Mouse (Mus musculus) liver, embryonic 13.5 days (tissue): Measurements from ENCODE around the gene Arhgap22. TPM values are rescaled to one million over a fixed set of nuclear protein-coding genes. Genes with fewer than 3 reads are reported as not detected.

ENCODE experiments used
- ATAC-seq: fragments of 200-750 bp; cut with Nextera tagmentation; 2 replicates; pipeline ENCODE4 v1.8.0; 2017; ENCODE audit warnings: low read depth, mild to moderate bottlenecking, moderate number of reproducible peaks, moderate library complexity
- DNase-seq: peaks from one replicate; pipeline ENCODE4 v3.0.0; 2022
- H3K27ac ChIP-seq: fragments of 300-500 bp; sonication (generic); 2 replicates; pipeline ENCODE4 v1.5.1; 2015; ENCODE audit warnings: moderate library complexity, mild to moderate bottlenecking, inconsistent platforms
- H3K27me3 ChIP-seq: fragments of 300-500 bp; sonication (generic); 2 replicates; pipeline ENCODE4 v1.6.1; 2015; ENCODE audit warnings: mild to moderate bottlenecking, inconsistent platforms
- H3K36me3 ChIP-seq: fragments of 300-500 bp; sonication (generic); 2 replicates; pipeline ENCODE4 v1.6.1; 2015; ENCODE audit warnings: mild to moderate bottlenecking, inconsistent platforms
- H3K4me1 ChIP-seq: fragments of 300-500 bp; sonication (generic); replicated peaks from 2 replicates; pipeline ENCODE4 v1.6.1; 2015; ENCODE audit warnings: inconsistent platforms
- H3K4me2 ChIP-seq: fragments of 300-500 bp; sonication (generic); 2 replicates; pipeline ENCODE4 v1.6.1; 2015; ENCODE audit warnings: inconsistent platforms, mild to moderate bottlenecking, moderate library complexity
- H3K4me3 ChIP-seq: fragments of 300-500 bp; sonication (generic); replicated peaks from 2 replicates; pipeline ENCODE4 v1.5.1; 2015; ENCODE audit warnings: mild to moderate bottlenecking, inconsistent platforms
- H3K9ac ChIP-seq: fragments of 300-500 bp; sonication (generic); 2 replicates; pipeline ENCODE4 v1.6.1; 2015; ENCODE audit warnings: mild to moderate bottlenecking, inconsistent platforms
- H3K9me3 ChIP-seq: fragments of 300-500 bp; sonication (generic); replicated peaks from 2 replicates; pipeline ENCODE4 v1.6.1; 2016; ENCODE audit warnings: inconsistent platforms
- WGBS: fragments of 180-500 bp; shearing (Covaris S2); methylation state at CpG from one replicate; pipeline ENCODE4 v1.1.7; 2015; ENCODE audit not compliant: insufficient replicate concordance; 5-methylcytosine and 5-hydroxymethylcytosine counted together
- polyA plus RNA-seq: library from polyadenylated mRNA; unstranded; fragments of >200 nt; fragmentation: Nextera tagmentation; extraction: Ambion mirVana; gene quantifications from 2 replicates; pipeline ENCODE4 v1.2.1, GENCODE M21; 2015

Arhgap22 gene
- 2.8 and 3.6 TPM in 2 replicates for polyA plus RNA-seq

- ATAC-seq (peak; percentile 92), DNase-seq (peak; percentile 53)
- no peaks in the 10 kb centered on the region for H3K9me3 ChIP-seq
- H3K27me3 ChIP-seq = peaks cover 10% of the 10 kb centered on the region
- H3K27ac ChIP-seq = no peak within 1 kb of the TSS
- 0 out of 2 replicates have a peak within 1 kb of the TSS, but pooled peaks have one; percentile 2 for H3K9ac ChIP-seq
- peak within 1 kb of the TSS; percentile 47 for H3K4me2 ChIP-seq
- H3K36me3 ChIP-seq = no peaks in the 10 kb centered on the region
- H3K4me3 ChIP-seq = no peak within 1 kb of the TSS
- H3K4me1 ChIP-seq = peaks cover 15% of the 10 kb centered on the region
- 6% methylated on average over 28 of the region's 28 CpGs for WGBS
Measured at GRCm38 (mm10) chr14:33213823-33214766, at the start of gene Arhgap22. Gene Arhgap22 (plus strand): TSS chr14:33214026.

GRCm38 (mm10) chr14:33168750-33169149 is 45.1 kb upstream of the Arhgap22 start:
- Histone ChIP-seq H3K4me1 (no peaks in the 10 kb centered on the region), H3K4me3 (no peak overlapping the region), H3K36me3 (no peaks in the 10 kb centered on the region), H3K9me3 (no peaks in the 10 kb centered on the region), H3K27ac (no peak overlapping the region), H3K27me3 (no peaks in the 10 kb centered on the region), H3K4me2 (no peak overlapping the region), H3K9ac (no peak overlapping the region)
- 54% methylated on average over 4 of the region's 4 CpGs for WGBS
- ATAC-seq (no peak), DNase-seq (no peak)

GRCm38 (mm10) chr14:33171942-33172341 is 41.9 kb upstream of the Arhgap22 start:
- WGBS = 33% methylated on average over 1 of the region's 1 CpGs
- no peak overlapping the region for H3K9ac ChIP-seq
- DNase-seq (no peak), ATAC-seq (no peak)
- no peaks in the 10 kb centered on the region for H3K36me3 ChIP-seq
- H3K4me2 ChIP-seq = no peak overlapping the region
- H3K4me1 ChIP-seq = no peaks in the 10 kb centered on the region
- no peak overlapping the region for H3K4me3 ChIP-seq
- no peaks in the 10 kb centered on the region for H3K27me3 ChIP-seq
- no peak overlapping the region for H3K27ac ChIP-seq
- no peaks in the 10 kb centered on the region for H3K9me3 ChIP-seq

- WGBS = 47% methylated on average over 4 of the region's 4 CpGs
- no peak overlapping the region for H3K4me3 ChIP-seq
- no peak for DNase-seq
Measured at GRCm38 (mm10) chr14:33175059-33175821, 38.6 kb upstream of the Arhgap22 start.

GRCm38 (mm10) chr14:33180102-33180501 is 33.7 kb upstream of the Arhgap22 start:
- Histone ChIP-seq H3K9me3 (no peaks in the 10 kb centered on the region), H3K27ac (no peak overlapping the region), H3K36me3 (no peaks in the 10 kb centered on the region), H3K4me1 (no peaks in the 10 kb centered on the region), H3K27me3 (no peaks in the 10 kb centered on the region), H3K4me2 (no peak overlapping the region), H3K9ac (no peak overlapping the region), H3K4me3 (no peak overlapping the region)
- DNase-seq = no peak
- 72% methylated on average over 5 of the region's 5 CpGs for WGBS
- ATAC-seq = no peak

More at GRCm38 (mm10) chr14:33175059-33175821, 38.6 kb upstream of the Arhgap22 start:
- no peak overlapping the region for H3K9ac ChIP-seq
- no peaks in the 10 kb centered on the region for H3K4me1 ChIP-seq
- no peak overlapping the region for H3K27ac ChIP-seq
- no peaks in the 10 kb centered on the region for H3K27me3 ChIP-seq
- no peaks in the 10 kb centered on the region for H3K36me3 ChIP-seq
- no peaks in the 10 kb centered on the region for H3K9me3 ChIP-seq
- no peak overlapping the region for H3K4me2 ChIP-seq
- ATAC-seq = no peak

- Histone ChIP-seq H3K9me3 (no peaks in the 10 kb centered on the region), H3K27me3 (no peaks in the 10 kb centered on the region), H3K9ac (no peak within 1 kb of the TSS), H3K36me3 (no peaks in the 10 kb centered on the region), H3K4me3 (peak within 1 kb of the TSS; percentile 36), H3K27ac (no peak within 1 kb of the TSS), H3K4me1 (no peaks in the 10 kb centered on the region), H3K4me2 (peak within 1 kb of the TSS; percentile 45)
- WGBS = 24% methylated on average over 11 of the region's 11 CpGs
- DNase-seq = peak; percentile 7
- no peak for ATAC-seq
Measured at GRCm38 (mm10) chr14:33185068-33185800, 28.6 kb upstream of the Arhgap22 start, which contains the start of gene Wdfy4. Gene Wdfy4 (minus strand): TSS chr14:33185508.

- no peak for DNase-seq
- Histone ChIP-seq H3K9ac (no peak overlapping the region), H3K4me3 (no peak overlapping the region), H3K9me3 (no peaks in the 10 kb centered on the region), H3K4me1 (no peaks in the 10 kb centered on the region), H3K36me3 (no peaks in the 10 kb centered on the region), H3K27me3 (no peaks in the 10 kb centered on the region), H3K27ac (no peak overlapping the region), H3K4me2 (no peak overlapping the region)
- ATAC-seq = no peak
- WGBS = 61% methylated on average over 4 of the region's 4 CpGs
Measured at GRCm38 (mm10) chr14:33187201-33187600, 26.6 kb upstream of the Arhgap22 start.

- ATAC-seq = no peak
- Histone ChIP-seq H3K36me3 (no peaks in the 10 kb centered on the region), H3K9me3 (no peaks in the 10 kb centered on the region), H3K4me1 (no peaks in the 10 kb centered on the region), H3K9ac (no peak overlapping the region), H3K4me2 (no peak overlapping the region), H3K27me3 (no peaks in the 10 kb centered on the region), H3K27ac (no peak overlapping the region), H3K4me3 (no peak overlapping the region)
- DNase-seq = no peak
- WGBS = 51% methylated on average over 10 of the region's 10 CpGs
Measured at GRCm38 (mm10) chr14:33189230-33189629, 24.6 kb upstream of the Arhgap22 start.

- WGBS = 82% methylated on average over 21 of the region's 21 CpGs
- Histone ChIP-seq H3K27me3 (no peaks in the 10 kb centered on the region), H3K4me3 (no peak overlapping the region), H3K36me3 (no peaks in the 10 kb centered on the region), H3K9ac (no peak overlapping the region), H3K9me3 (no peaks in the 10 kb centered on the region), H3K4me2 (no peak overlapping the region), H3K4me1 (no peaks in the 10 kb centered on the region), H3K27ac (no peak overlapping the region)
- DNase-seq (no peak), ATAC-seq (no peak)
Measured at GRCm38 (mm10) chr14:33189849-33190423, 23.9 kb upstream of the Arhgap22 start.

- 31% methylated on average over 1 of the region's 1 CpGs for WGBS
- no peaks in the 10 kb centered on the region for H3K9me3 ChIP-seq
- H3K4me2 ChIP-seq = no peak overlapping the region
- H3K36me3 ChIP-seq = no peaks in the 10 kb centered on the region
- ATAC-seq (no peak), DNase-seq (no peak)
- no peaks in the 10 kb centered on the region for H3K4me1 ChIP-seq
- H3K27ac ChIP-seq = no peak overlapping the region
- H3K9ac ChIP-seq = no peak overlapping the region
- no peaks in the 10 kb centered on the region for H3K27me3 ChIP-seq
- H3K4me3 ChIP-seq = no peak overlapping the region
Measured at GRCm38 (mm10) chr14:33190646-33191045, 23.2 kb upstream of the Arhgap22 start.

GRCm38 (mm10) chr14:33193762-33194161 is 20.1 kb upstream of the Arhgap22 start:
- Histone ChIP-seq H3K4me2 (no peak overlapping the region), H3K4me1 (no peaks in the 10 kb centered on the region), H3K4me3 (no peak overlapping the region), H3K27ac (peak overlapping the region; percentile 51), H3K27me3 (no peaks in the 10 kb centered on the region), H3K36me3 (no peaks in the 10 kb centered on the region), H3K9ac (no peak overlapping the region), H3K9me3 (no peaks in the 10 kb centered on the region)
- no peak for ATAC-seq
- DNase-seq = no peak
